Mouse (Mus musculus) NIH3T3 (cell line): ENCODE data around the gene Hoxc5.

Source experiments
- DNase-seq: peaks from one replicate; pipeline ENCODE4 v3.0.0-alpha.2; 2012; ENCODE audit warnings: low read depth

Hoxc5 gene

GRCm38 (mm10) chr15:102967312-102967510 is at the start of gene Hoxc5:
Hoxc5 (plus strand) TSS chr15:102967443.
- no peak for DNase-seq

GRCm38 (mm10) chr15:102917972-102918572 is 49.2 kb upstream of the Hoxc5 start:
- no peak for DNase-seq

GRCm38 (mm10) chr15:102918611-102919265 is 48.5 kb upstream of the Hoxc5 start:
- DNase-seq = no peak

- no peak for DNase-seq
Observed at GRCm38 (mm10) chr15:102919336-102920180, 47.7 kb upstream of the Hoxc5 start.

GRCm38 (mm10) chr15:102920619-102921018 is 46.6 kb upstream of the Hoxc5 start:
- DNase-seq = peak; percentile 23

GRCm38 (mm10) chr15:102921053-102922011 is 45.9 kb upstream of the Hoxc5 start, which contains the start of gene Hoxc13:
Hoxc13 (plus strand) TSS chr15:102921103.
- DNase-seq = no peak

- no peak for DNase-seq
Observed at GRCm38 (mm10) chr15:102922012-102922362, 45.3 kb upstream of the Hoxc5 start.

GRCm38 (mm10) chr15:102922636-102923500 is 44.4 kb upstream of the Hoxc5 start:
- no peak for DNase-seq

- DNase-seq = no peak
Observed at GRCm38 (mm10) chr15:102927032-102927645, 40.1 kb upstream of the Hoxc5 start.

- no peak for DNase-seq
Observed at GRCm38 (mm10) chr15:102931706-102932358, 35.4 kb upstream of the Hoxc5 start.

GRCm38 (mm10) chr15:102934438-102934837 is 32.8 kb upstream of the Hoxc5 start:
- DNase-seq = no peak

GRCm38 (mm10) chr15:102934897-102935296 is 32.3 kb upstream of the Hoxc5 start:
- no peak for DNase-seq

GRCm38 (mm10) chr15:102936279-102936972 is 30.8 kb upstream of the Hoxc5 start, which contains the start of gene Hoxc12:
Hoxc12 (plus strand) TSS chr15:102936757.
- no peak for DNase-seq

- DNase-seq = no peak
Observed at GRCm38 (mm10) chr15:102937036-102937666, 30.1 kb upstream of the Hoxc5 start.

- DNase-seq = no peak
Observed at GRCm38 (mm10) chr15:102939256-102940155, 27.7 kb upstream of the Hoxc5 start.

- no peak for DNase-seq
Observed at GRCm38 (mm10) chr15:102942739-102943467, 24.3 kb upstream of the Hoxc5 start.

GRCm38 (mm10) chr15:102943468-102943813 is 23.8 kb upstream of the Hoxc5 start:
- DNase-seq = no peak
